Mouse (Mus musculus) A20 (cell line): Measurements from ENCODE around the gene Lrrc4c.

Experiments used
- DNase-seq: peaks from one replicate; pipeline ENCODE4 v3.0.0-alpha.2; 2011; ENCODE audit warnings: low read depth, low spot score

Lrrc4c gene

GRCm38 (mm10) chr2:96853797-96854196, 535.8 kb downstream of the Lrrc4c start:
- DNase-seq = no peak

DNA sequence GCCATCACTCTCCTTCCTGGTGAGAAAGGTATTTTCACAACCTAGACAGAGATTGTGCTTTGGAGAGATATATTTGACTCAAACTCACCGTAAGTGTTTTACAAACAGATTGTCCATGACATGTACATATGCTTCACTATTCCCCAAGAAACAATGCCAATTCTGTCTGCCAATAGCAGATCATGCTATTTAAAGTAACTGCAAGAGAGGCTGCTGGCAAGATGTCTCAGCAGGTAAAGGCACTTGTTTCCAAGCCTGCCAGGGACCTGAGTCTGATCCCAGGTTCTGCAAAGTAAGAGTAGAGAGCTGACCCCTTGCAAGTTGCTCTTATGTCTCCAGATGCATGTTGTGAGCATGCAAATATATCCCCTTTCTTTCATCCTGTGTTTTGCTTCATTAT, 558.1 kb downstream of the Lrrc4c start:
- no peak for DNase-seq

DNA sequence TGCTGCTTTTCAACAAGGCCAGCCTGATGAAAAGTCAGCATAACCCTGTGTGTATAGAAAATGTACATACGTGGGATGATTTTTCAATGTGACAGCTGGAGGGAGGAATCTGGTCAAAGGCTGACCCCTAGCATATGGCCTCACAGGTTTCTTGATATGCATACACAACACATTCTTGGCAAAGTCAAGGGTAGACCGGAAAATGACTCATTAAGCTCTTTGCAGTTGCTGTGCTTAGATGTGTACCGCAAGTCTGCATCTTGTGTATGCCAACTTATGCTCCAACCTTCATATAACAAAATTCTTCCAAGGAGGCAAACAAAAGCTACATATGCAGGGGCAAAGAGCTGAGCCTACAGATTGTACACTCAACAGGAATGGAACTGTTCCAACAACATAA, 631.6 kb downstream of the Lrrc4c start:
- no peak for DNase-seq

DNA sequence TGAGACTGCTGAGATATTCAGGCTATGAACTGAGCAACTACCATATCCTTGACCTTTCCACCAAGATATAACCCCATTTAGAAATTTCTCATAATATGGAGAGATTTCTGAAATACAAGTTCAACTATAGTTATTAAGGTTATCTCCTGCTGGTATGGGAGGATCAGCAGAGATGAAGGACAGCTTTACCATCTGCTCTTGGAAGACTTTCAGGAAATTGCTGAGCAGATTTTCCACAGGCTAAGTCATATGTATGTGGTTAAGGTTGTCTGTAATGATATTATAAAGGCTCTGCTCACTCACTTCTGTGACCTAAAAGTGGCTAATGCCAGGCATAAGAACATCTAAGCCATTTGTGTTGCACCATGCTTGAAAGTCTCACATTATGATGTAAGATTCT, 681.6 kb downstream of the Lrrc4c start:
- DNase-seq = no peak

- DNase-seq = no peak
Measured at GRCm38 (mm10) chr2:97018319-97018718, 700.4 kb downstream of the Lrrc4c start.

DNA sequence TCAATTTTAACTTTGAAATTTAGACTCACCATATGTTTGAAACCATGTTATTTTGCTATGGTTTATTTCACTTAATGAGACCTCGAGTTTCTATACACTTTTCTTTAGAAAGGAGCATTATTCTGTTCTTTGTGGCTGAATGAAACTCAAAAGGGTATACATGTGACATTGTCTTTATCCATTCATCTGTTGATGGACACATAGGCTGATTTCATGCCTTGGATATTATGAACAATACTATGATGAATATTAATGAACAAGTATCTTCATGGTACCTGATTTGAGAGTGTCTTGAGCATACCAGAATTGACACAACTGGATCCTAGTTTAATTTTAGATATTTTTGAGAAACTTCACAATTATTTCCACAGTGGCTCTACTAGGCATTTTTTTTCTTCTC, 709.0 kb downstream of the Lrrc4c start:
- DNase-seq = no peak

GRCm38 (mm10) chr2:97027585-97027984, 709.6 kb downstream of the Lrrc4c start:
- DNase-seq = no peak

DNA sequence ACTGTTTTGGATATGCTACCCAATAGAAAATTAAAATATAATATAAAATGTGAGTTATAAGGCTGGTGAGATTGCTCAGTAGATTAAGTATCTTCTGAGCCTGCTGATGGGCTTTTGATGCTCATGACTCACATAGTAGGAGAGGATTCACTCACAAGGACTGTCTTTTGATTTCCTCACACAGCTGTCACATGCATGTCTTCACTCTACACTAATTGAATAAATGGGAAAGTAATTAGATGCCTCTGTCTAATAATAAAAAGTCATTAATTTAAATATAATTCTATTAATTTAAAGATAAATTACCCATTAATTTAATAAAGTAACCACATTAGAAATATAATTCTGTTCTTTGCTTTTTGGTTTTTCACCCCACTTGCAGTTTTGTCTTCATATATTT, 718.4 kb downstream of the Lrrc4c start:
- no peak for DNase-seq

DNA sequence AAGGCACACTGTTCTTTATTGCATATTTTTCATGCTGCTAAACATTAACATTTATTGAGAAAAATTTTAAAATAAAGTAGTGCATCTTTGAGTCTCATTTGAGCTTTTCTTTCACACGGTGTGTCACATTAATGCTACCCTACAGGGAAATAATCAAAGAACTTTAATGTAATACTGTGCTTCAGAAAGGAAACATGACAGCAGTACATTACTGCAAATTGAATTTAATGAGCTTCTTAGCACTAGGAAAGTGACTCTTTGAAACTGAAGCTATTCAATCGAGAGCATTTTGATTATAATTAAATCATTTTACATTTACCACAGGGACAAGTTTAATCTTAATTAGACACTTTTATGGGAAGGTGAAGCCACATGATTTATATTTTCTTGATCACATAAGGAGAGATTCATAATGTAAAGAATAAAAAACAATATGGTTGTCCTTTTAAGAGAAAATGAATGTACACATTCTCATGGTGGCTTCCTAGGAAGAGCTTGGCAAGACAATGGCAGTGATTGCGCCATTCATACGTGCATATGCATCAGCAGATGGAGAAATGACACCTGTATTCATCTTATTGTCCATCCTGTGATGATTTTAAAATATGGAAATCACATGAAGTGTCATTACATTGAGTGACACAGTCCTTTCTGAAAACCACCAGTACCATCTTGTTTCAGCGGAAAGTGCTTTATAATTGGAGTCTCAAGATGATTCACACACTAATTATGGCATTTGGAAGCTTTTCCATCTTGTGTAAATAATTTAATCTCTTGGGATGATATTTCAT, 719.2 kb downstream of the Lrrc4c start:
- no peak for DNase-seq

- no peak for DNase-seq
Measured at GRCm38 (mm10) chr2:97044016-97044415, 726.0 kb downstream of the Lrrc4c start.

GRCm38 (mm10) chr2:97045628-97046027, 727.7 kb downstream of the Lrrc4c start:
- DNase-seq = no peak

DNA sequence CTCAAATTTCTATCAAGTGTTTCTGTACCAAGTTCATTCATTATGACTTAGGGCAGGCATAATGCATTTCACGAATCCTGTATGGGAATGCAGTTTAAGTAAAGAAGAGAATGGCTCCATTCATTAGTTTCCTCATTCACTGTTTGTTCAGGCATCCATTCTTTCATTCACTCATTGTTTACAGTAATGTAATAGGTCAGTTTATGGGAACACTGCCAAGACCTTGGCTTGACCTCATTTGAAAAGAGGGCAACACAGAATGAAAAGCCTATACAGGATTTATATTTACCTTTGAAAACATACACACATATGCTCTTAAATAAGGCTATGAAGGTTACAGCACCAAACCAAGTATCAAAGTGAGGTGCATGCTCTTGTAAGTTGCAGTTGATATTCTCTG, 762.2 kb downstream of the Lrrc4c start:
- no peak for DNase-seq

- DNase-seq = no peak
Measured at GRCm38 (mm10) chr2:97097965-97098364, 780.0 kb downstream of the Lrrc4c start.

DNA sequence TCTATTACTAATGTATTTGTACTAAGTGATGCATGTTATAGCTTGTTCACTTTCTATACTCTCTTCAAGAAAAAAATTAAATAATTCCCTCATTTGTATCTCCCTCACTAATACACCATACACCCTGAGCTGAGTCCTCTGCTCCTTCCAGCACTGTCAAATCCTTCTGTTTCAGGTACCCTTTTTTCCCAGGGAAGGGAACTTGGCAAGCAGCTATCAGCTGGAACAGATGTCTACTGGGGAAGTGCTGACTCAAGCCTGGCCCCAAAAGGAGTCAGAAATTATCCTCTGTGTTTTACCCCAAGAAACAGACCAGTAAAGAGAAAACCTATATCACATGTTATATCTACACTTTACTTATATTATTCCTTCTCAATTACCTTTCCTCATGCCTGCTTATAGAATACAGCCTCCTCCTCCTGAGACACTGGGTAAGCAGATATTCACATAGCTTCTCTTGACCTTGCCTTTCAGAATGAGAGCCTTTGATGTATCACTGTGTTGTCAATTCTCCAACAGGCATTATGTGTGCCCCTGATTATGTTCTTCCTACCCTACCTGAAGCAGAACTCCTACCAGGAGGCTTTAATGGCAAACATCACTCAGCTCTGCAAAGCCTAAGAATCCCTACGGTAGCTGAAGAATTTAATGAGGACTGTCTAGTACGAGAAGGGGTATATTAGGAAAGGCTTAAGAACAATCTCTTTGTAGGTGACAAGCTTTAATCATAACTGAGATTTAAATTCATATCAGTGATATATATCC, 785.6 kb downstream of the Lrrc4c start:
- no peak for DNase-seq

DNA sequence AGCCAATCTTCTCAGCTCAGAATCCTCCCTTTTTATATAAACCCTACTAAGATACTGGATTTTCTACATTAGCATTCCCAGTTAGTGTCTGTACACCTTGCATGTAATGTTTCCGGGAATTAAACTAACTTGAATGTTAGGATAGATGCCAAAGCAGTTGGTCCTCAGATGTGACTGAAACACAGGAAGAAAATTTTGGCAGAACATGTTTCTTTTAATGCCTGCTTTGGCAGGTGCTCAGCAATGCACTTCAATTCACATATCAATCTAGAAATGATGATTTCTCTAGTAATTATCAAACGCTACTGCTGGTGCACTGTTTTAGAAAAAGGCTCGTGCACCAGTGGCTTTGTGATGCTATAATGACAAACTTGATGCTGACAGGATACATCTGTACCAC, 806.3 kb downstream of the Lrrc4c start:
- no peak for DNase-seq

DNA sequence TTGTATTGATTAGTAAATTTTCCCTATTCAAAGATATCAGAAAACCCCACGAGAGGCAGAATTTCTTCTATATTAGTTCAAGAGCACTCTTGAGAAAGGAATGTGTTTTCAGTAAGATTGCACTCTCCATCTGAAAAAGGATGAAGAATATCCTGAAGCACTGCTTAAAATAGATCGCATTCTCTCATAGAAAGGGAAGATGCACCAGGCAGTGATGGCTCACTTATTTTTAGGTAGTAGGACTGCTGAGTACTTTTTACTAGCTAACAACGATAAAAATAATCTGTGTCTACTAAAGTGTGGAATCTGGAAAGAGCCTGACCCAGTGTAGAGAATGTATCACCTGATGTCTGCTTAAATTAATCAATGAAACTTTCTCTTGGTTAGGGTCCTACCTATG, 820.5 kb downstream of the Lrrc4c start:
- DNase-seq = no peak

GRCm38 (mm10) chr2:97151626-97152194, 833.7 kb downstream of the Lrrc4c start:
- DNase-seq = no peak

GRCm38 (mm10) chr2:97165745-97166144, 847.8 kb downstream of the Lrrc4c start:
- DNase-seq = no peak

DNA sequence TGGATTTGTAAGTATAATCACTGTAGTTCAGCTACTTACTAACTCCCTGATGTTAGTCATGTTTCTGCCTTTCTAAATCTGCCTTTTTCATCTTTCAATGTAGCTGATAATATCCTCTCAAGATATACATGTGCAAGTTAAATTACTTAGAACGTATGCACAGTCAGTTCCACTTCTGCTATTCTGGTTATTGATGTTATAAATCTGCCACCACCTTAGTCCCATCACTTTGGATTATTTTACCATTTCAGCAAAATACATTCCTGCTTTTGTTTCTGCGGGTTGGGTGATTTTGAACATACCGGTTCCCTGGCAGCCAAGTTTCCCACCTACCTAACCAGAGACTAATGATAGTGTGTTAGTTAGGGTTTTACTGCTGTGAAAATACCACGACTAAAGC, 860.4 kb downstream of the Lrrc4c start:
- no peak for DNase-seq

GRCm38 (mm10) chr2:97196968-97197606, 879.1 kb downstream of the Lrrc4c start:
- DNase-seq = no peak

DNA sequence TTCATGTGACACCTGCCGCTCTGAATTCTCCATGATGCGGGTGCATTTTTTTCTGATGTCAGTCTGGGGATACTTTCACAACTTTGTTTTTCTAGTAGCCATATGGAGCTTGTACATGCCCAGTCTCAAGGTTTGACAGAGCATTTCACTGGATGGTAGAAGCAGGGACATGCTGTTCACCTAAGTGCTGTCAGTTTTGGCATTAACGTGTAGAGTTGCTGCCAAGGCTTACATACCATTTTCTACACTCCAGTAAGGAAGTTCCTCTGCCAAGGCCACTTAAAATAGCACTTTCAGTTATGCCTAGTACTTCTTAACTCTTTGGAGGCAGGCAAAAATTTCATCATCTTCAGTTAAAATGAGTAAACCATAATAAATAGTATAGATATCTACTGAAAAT, 915.0 kb downstream of the Lrrc4c start:
- DNase-seq = no peak

- no peak for DNase-seq
Measured at GRCm38 (mm10) chr2:97234074-97234473, 916.1 kb downstream of the Lrrc4c start.
